In genomic region chr6:105020672-105021071, GRCm38 (mm10) we compare ENCODE assay signal across 24 mouse cellular contexts.
A peak's percentile ranks its signal among the peaks of the same experiment; 100 is the strongest.
DNase-seq lines count a peak whose midpoint lies in the region; ATAC-seq and TF ChIP-seq lines count a peak whose summit lies in the region.
"Had no signal": no experiment of that assay in that cellular context is flagged by ENCODE, and none has a peak within 500 bp of the region (broad histone marks: within the 10 kb centered on the region; RNA-seq: fewer than 3 reads in every experiment).

No protein-coding gene starts in this region.

- no peaks in the 10 kb centered on the region for H3K36me3 ChIP-seq in hindbrain, embryonic 13.5 days
- H3K36me3 ChIP-seq in hindbrain, embryonic 10.5 days = no peaks in the 10 kb centered on the region
- no peaks in the 10 kb centered on the region for H3K36me3 ChIP-seq in limb, embryonic 14.5 days (ENCODE audit: control insufficient read depth, insufficient read depth, low read length)
- H3K36me3 ChIP-seq in limb, embryonic 10.5 days = no peaks in the 10 kb centered on the region
- no peaks in the 10 kb centered on the region for H3K36me3 ChIP-seq in neural tube, embryonic 13.5 days
- H3K36me3 ChIP-seq: embryonic facial prominence, embryonic 10.5 days; embryonic facial prominence, embryonic 12.5 days; forebrain, embryonic 15.5 days; G1E had no signal

- WGBS in hindbrain, embryonic 13.5 days = 70% methylated on average over 4 of the region's 4 CpGs
- 88% methylated on average over 4 of the region's 4 CpGs for WGBS in hindbrain, embryonic 10.5 days
- WGBS in limb, embryonic 14.5 days = 33% methylated on average over 4 of the region's 4 CpGs
- WGBS in limb, embryonic 10.5 days = 82% methylated on average over 4 of the region's 4 CpGs
- whole genome bisulfite sequencing in neural tube, embryonic 13.5 days = 61% methylated on average over 4 of the region's 4 CpGs

- H3K4me3 ChIP-seq in hindbrain, embryonic 13.5 days = no peak overlapping the region
- H3K4me3 ChIP-seq in hindbrain, embryonic 10.5 days = no peak overlapping the region
- H3K4me3 ChIP-seq in limb, embryonic 14.5 days (replicated peaks; ENCODE audit: low read length) = no peak overlapping the region
- H3K4me3 ChIP-seq in limb, embryonic 10.5 days = no peak overlapping the region
- H3K4me3 ChIP-seq in neural tube, embryonic 13.5 days = no peak overlapping the region
- H3K4me3 ChIP-seq: embryonic facial prominence, embryonic 10.5 days; embryonic facial prominence, embryonic 12.5 days; forebrain, embryonic 13.5 days; forebrain, embryonic 15.5 days had no signal

- H3K4me2 ChIP-seq in hindbrain, embryonic 13.5 days = no peak overlapping the region
- H3K4me2 ChIP-seq in limb, embryonic 14.5 days (replicated peaks; ENCODE audit: low read depth, low read length, severe bottlenecking) = no peak overlapping the region
- no peak overlapping the region for H3K4me2 ChIP-seq in neural tube, embryonic 13.5 days
- H3K4me2 ChIP-seq: embryonic facial prominence, embryonic 12.5 days; forebrain, embryonic 13.5 days; forebrain, embryonic 15.5 days had no signal

- H3K27ac ChIP-seq in hindbrain, embryonic 13.5 days = 0 out of 2 replicates have a peak overlapping the region, but pooled peaks have one; percentile 30
- H3K27ac ChIP-seq in hindbrain, embryonic 10.5 days = no peak overlapping the region
- no peak overlapping the region for H3K27ac ChIP-seq in limb, embryonic 14.5 days (replicated peaks; ENCODE audit: low read depth, low read length)
- no peak overlapping the region for H3K27ac ChIP-seq in limb, embryonic 10.5 days
- H3K27ac ChIP-seq in neural tube, embryonic 13.5 days (replicated peaks) = peak overlapping the region; percentile 49
- H3K27ac ChIP-seq: embryonic facial prominence, embryonic 10.5 days; embryonic facial prominence, embryonic 12.5 days; forebrain, embryonic 13.5 days; forebrain, embryonic 15.5 days had no signal

- TF ChIP-seq POLR2A in limb, embryonic 14.5 days (IDR thresholded peaks at IDR 0.05; ENCODE audit: borderline replicate concordance, extremely low read depth, insufficient read depth, insufficient read length) = no peak

- no peaks in the 10 kb centered on the region for H3K9me3 ChIP-seq in hindbrain, embryonic 13.5 days
- no peaks in the 10 kb centered on the region for H3K9me3 ChIP-seq in hindbrain, embryonic 10.5 days
- H3K9me3 ChIP-seq in limb, embryonic 14.5 days (ENCODE audit: control insufficient read depth, low read length) = no peaks in the 10 kb centered on the region
- no peaks in the 10 kb centered on the region for H3K9me3 ChIP-seq in limb, embryonic 10.5 days (replicated peaks)
- no peaks in the 10 kb centered on the region for H3K9me3 ChIP-seq in neural tube, embryonic 13.5 days
- H3K9me3 ChIP-seq: embryonic facial prominence, embryonic 10.5 days; embryonic facial prominence, embryonic 12.5 days; forebrain, embryonic 13.5 days; forebrain, embryonic 15.5 days; G1E had no signal

- ATAC-seq in hindbrain, embryonic 13.5 days (ENCODE audit: low FRiP score) = no peak
- ATAC-seq in limb, embryonic 14.5 days (ENCODE audit: low FRiP score, low read depth) = peak; percentile 30; the same call in 1 of the 2 replicates
- ATAC-seq in neural tube, embryonic 13.5 days (ENCODE audit: low read depth) = peak; percentile 67; the same call in 1 of the 2 replicates
- ATAC-seq: activated CD4-positive, CD25-positive, alpha-beta regulatory T cell, adult 4 months; CD4-positive, CD25-positive, alpha-beta regulatory T cell, adult 4 months; forebrain, embryonic 13.5 days; forebrain, embryonic 15.5 days; Patski had no signal

- DNase-seq in hindbrain, embryonic 10.5 days (ENCODE audit: low spot score) = no peak
- DNase-seq in limb, embryonic 14.5 days (ENCODE audit: low spot score) = no peak
- DNase-seq in limb, embryonic 10.5 days (ENCODE audit: low spot score) = no peak
- DNase-seq in neural tube, embryonic 10.5 days (ENCODE audit: extremely low spot score, low spot score) = no peak
- DNase-seq: adrenal gland, adult 8-10 months; adrenal gland, postnatal 14 days; adrenal gland, postnatal 36 days; B cell, adult 2 months; cerebellum, adult 11-12 months; cerebellum, adult 2 months; cerebellum, adult 9-10 months; cerebellum, postnatal 10 days; cerebellum, postnatal 25 days had no signal

- 0 out of 2 replicates have a peak, but pooled peaks cover 3% of the 10 kb centered on the region for H3K4me1 ChIP-seq in hindbrain, embryonic 13.5 days (replicated peaks)
- no peaks in the 10 kb centered on the region for H3K4me1 ChIP-seq in hindbrain, embryonic 10.5 days (replicated peaks)
- H3K4me1 ChIP-seq in limb, embryonic 14.5 days (ENCODE audit: control insufficient read depth, insufficient read depth, low read length) = no peaks in the 10 kb centered on the region; the same call in 1 of the 2 replicates
- no peaks in the 10 kb centered on the region for H3K4me1 ChIP-seq in limb, embryonic 10.5 days
- peaks cover 7% of the 10 kb centered on the region; the same call in 1 of the 2 replicates for H3K4me1 ChIP-seq in neural tube, embryonic 13.5 days (replicated peaks)
- H3K4me1 ChIP-seq: embryonic facial prominence, embryonic 10.5 days; embryonic facial prominence, embryonic 12.5 days; forebrain, embryonic 15.5 days had no signal

- H3K27me3 ChIP-seq in hindbrain, embryonic 13.5 days = no peaks in the 10 kb centered on the region
- no peaks in the 10 kb centered on the region for H3K27me3 ChIP-seq in hindbrain, embryonic 10.5 days (ENCODE audit: insufficient read depth, poor library complexity, severe bottlenecking)
- H3K27me3 ChIP-seq in limb, embryonic 14.5 days (ENCODE audit: control insufficient read depth, insufficient read depth, low read length) = no peaks in the 10 kb centered on the region
- H3K27me3 ChIP-seq in limb, embryonic 10.5 days (ENCODE audit: low read depth, poor library complexity, severe bottlenecking) = no peaks in the 10 kb centered on the region
- no peaks in the 10 kb centered on the region for H3K27me3 ChIP-seq in neural tube, embryonic 13.5 days
- H3K27me3 ChIP-seq: CH12.LX; embryonic facial prominence, embryonic 12.5 days; forebrain, embryonic 13.5 days; forebrain, embryonic 15.5 days; Patski had no signal

- no peak overlapping the region for H3K9ac ChIP-seq in hindbrain, embryonic 13.5 days
- no peak overlapping the region for H3K9ac ChIP-seq in limb, embryonic 14.5 days (ENCODE audit: low read depth, low read length, severe bottlenecking)
- no peak overlapping the region for H3K9ac ChIP-seq in neural tube, embryonic 13.5 days
- H3K9ac ChIP-seq: embryonic facial prominence, embryonic 12.5 days; forebrain, embryonic 13.5 days; forebrain, embryonic 15.5 days had no signal

Comparison
In these comparisons a context has a peak if more than half of its experiments do, and no peak if none do; other contexts are left out.
1. H3K27ac ChIP-seq: peak in hindbrain, embryonic 13.5 days (single experiment) and neural tube, embryonic 13.5 days (single experiment); none in hindbrain, embryonic 10.5 days (single experiment), limb, embryonic 14.5 days (single experiment) and limb, embryonic 10.5 days (single experiment).